Mouse (Mus musculus): ENCODE data around the gene Nol6. TPM values are rescaled to one million over a fixed set of nuclear protein-coding genes. Genes with fewer than 3 reads are reported as not detected.

Nol6 gene
- total RNA-seq, 2 experiments from 2014 or later, result 15.3 to 16.3 TPM

GRCm38 (mm10) chr4:41129406-41129805 is 5.2 kb upstream of the Nol6 start:
- peak; percentile 78 for DNase-seq (ENCODE audit: low spot score)

- peak; percentile 59 for DNase-seq (ENCODE audit: low spot score)
Measured at GRCm38 (mm10) chr4:41118706-41119292, 5.5 kb downstream of the Nol6 start.

- no peak for DNase-seq (ENCODE audit: low spot score)
Measured at GRCm38 (mm10) chr4:41116817-41117216, 7.4 kb downstream of the Nol6 start.

GRCm38 (mm10) chr4:41115793-41116192 is 8.5 kb downstream of the Nol6 start:
- no peak for DNase-seq (ENCODE audit: low spot score)

- DNase-seq (ENCODE audit: low spot score), result no peak
Measured at GRCm38 (mm10) chr4:41115074-41115473, 9.2 kb downstream of the Nol6 start.

- no peak for DNase-seq (ENCODE audit: low spot score)
Measured at GRCm38 (mm10) chr4:41114358-41115070, 9.7 kb downstream of the Nol6 start.

- no peak for DNase-seq (ENCODE audit: low spot score)
Measured at GRCm38 (mm10) chr4:41108717-41109425, 15.4 kb downstream of the Nol6 start.

- no peak for DNase-seq (ENCODE audit: low spot score)
Measured at GRCm38 (mm10) chr4:41107440-41107839, 16.8 kb downstream of the Nol6 start.

GRCm38 (mm10) chr4:41102901-41103300 is 21.4 kb downstream of the Nol6 start:
- no peak for DNase-seq (ENCODE audit: low spot score)

- DNase-seq (ENCODE audit: low spot score), result no peak
Measured at GRCm38 (mm10) chr4:41100986-41101385, 23.3 kb downstream of the Nol6 start.

GRCm38 (mm10) chr4:41098577-41098951 is 25.7 kb downstream of the Nol6 start:
- DNase-seq (ENCODE audit: low spot score), result no peak

GRCm38 (mm10) chr4:41097871-41098576 is 26.2 kb downstream of the Nol6 start, which contains the start of gene Aqp3:
TSS of gene Aqp3 (minus strand) at chr4:41098183.
- no peak for DNase-seq (ENCODE audit: low spot score)

GRCm38 (mm10) chr4:41097381-41097780 is 26.9 kb downstream of the Nol6 start:
- DNase-seq (ENCODE audit: low spot score), result no peak

- no peak for DNase-seq (ENCODE audit: low spot score)
Measured at GRCm38 (mm10) chr4:41096794-41097193, 27.5 kb downstream of the Nol6 start.

- no peak for DNase-seq (ENCODE audit: low spot score)
Measured at GRCm38 (mm10) chr4:41096169-41096568, 28.1 kb downstream of the Nol6 start.

GRCm38 (mm10) chr4:41094361-41094760 is 29.9 kb downstream of the Nol6 start:
- DNase-seq (ENCODE audit: low spot score), result no peak

GRCm38 (mm10) chr4:41092958-41093357 is 31.3 kb downstream of the Nol6 start:
- no peak for DNase-seq (ENCODE audit: low spot score)

- DNase-seq (ENCODE audit: low spot score), result no peak
Measured at GRCm38 (mm10) chr4:41091391-41091790, 32.9 kb downstream of the Nol6 start.

GRCm38 (mm10) chr4:41089705-41090104 is 34.5 kb downstream of the Nol6 start:
- DNase-seq (ENCODE audit: low spot score), result no peak

GRCm38 (mm10) chr4:41089189-41089588 is 35.1 kb downstream of the Nol6 start:
- no peak for DNase-seq (ENCODE audit: low spot score)

- DNase-seq (ENCODE audit: low spot score), result no peak
Measured at GRCm38 (mm10) chr4:41087459-41088298, 36.6 kb downstream of the Nol6 start.
